Mouse (Mus musculus): ENCODE measurements around the gene Scamp3.

- TF ChIP-seq CTCF (IDR thresholded peaks at IDR 0.05; ENCODE audit: borderline replicate concordance, insufficient read depth, low read length) (no peak), POLR2A (IDR thresholded peaks at IDR 0.05; ENCODE audit: low read depth, low read length) (no peak)
Measured at GRCm38 (mm10) chr3:89203142-89203514, 25.9 kb downstream of the Scamp3 start.
